Mouse (Mus musculus) retina, postnatal 7 days (tissue): ENCODE measurements at regions not wholly inside any gene's neighbourhood (a gene's known extent, or its start where the extent isn't known, plus 50 kb on each side); places are given as distances from the start of the nearest gene placed in this dataset.
"Not testable (repeated sequence)": the region's sequence is repeated elsewhere in the genome, so short reads cannot be mapped to it uniquely, and the experiment has no call there.

Source experiments
- DNase-seq: peaks from one replicate; pipeline ENCODE4 v3.0.0-alpha.2; 2012; ENCODE audit warnings: low read depth, low spot score

- DNase-seq, result no peak
Measured at GRCm38 (mm10) chr16:55520077-55520476, 222.3 kb upstream of the Zpld1 start.

DNA sequence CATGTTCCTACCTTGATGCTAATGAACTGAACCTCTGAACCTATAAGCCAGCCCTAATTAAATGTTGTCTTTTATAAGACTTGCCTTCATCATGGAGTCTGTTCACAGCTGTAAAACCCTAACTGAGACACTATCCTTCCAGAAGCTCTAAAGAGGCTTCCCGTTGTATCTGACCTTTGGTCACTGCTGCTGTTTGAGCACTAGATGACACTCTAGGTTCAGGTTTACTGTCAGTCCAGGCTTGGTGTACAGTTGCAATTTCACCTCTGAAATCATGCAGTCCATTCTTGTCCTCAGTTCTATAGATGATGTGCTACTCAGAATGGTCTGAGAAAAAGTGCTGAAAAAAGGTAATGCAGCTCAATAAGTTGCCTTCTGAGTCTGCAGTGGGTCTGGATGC is 221.9 kb upstream of the Zpld1 start:
- DNase-seq, result no peak

DNA sequence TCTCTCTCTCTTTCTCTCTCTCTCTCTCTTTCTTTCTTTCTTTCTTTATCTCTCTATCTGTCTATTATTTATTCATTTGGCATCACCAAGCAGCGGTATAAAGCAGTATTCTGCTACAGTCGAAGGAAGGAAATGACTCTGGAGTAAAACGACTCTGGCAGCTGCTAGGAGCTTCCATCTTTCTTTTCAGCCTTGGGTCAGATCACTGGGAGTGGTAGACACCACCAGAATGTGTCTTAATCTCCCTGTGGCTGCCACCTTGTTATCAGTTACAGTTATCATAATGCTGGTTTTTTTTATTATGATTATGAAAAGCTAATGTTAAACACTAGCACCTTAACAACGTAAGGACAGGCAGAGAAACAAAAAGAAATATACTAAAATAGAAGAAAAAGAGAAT is 219.2 kb upstream of the Zpld1 start:
- no peak for DNase-seq

DNA sequence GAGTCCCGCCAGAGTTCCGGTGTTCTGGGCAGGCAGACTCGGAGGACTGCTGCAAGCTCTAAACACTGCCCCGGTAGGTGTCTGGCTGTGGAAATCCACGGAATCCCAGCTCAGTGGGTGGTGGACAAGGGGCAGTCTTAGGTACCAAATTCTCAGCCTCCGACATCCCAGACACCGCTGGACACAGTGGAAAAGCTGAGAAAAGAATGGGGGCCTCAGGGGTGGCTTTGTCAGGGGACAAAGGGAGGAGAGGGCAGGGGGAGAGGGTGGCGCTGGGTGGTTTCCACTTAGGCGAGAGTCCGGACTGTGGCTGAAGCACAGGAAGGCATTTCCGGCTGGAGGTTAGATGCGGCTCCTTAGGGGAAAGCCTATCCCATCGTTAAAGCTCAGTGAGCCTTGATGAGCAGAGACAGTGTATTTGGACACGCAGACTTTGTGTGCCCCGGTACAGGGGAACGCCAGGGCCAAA is 217.5 kb upstream of the Zpld1 start:
- no peak for DNase-seq

GRCm38 (mm10) chr16:55514448-55515200 is 216.8 kb upstream of the Zpld1 start:
- no peak for DNase-seq

- DNase-seq, result no peak
Measured at GRCm38 (mm10) chr16:55504796-55505413, 207.1 kb upstream of the Zpld1 start.

DNA sequence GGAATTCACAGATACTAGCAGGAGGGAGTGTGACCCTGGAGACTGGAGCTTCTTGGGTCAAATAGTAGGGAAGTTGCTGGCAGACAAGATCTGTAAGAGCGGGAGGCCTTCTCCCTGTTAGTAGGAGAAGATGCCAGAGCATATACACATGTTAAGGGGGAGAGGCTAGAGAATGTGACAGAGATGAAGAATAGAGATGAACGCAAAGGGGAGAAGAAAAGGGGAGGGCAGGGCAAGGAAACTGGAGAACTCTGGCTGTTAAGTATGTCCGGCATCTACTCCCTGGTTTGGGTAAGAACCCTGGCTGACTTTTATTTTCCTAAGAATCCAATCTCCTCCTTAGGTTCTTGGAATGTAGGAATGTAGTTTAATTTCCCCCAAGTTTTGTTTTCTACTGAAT is 206.5 kb upstream of the Zpld1 start:
- no peak for DNase-seq

DNA sequence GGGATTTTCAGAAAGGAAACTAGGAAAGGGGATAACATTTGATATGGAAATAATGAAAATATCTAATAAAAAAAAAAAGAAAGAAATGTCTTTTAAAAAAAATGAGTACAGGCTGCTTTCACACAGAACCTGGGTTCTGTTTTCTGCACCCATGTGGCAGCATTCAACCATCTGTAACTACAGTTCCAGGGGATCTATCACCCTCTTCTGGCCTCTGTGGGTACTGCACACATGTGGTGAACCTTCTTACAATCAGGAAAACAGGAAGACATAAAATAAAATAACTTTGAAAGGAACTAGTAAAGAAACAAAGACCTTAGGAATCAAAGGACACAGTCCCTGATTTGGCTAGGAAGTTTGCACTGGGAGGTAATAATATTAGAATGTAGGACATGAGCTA is 205.5 kb upstream of the Zpld1 start:
- DNase-seq, result no peak

- not testable (repeated sequence) for DNase-seq
Measured at GRCm38 (mm10) chr16:55499831-55500230, 202.0 kb upstream of the Zpld1 start.

- no peak for DNase-seq
Measured at GRCm38 (mm10) chr16:55495051-55495450, 197.3 kb upstream of the Zpld1 start.

DNA sequence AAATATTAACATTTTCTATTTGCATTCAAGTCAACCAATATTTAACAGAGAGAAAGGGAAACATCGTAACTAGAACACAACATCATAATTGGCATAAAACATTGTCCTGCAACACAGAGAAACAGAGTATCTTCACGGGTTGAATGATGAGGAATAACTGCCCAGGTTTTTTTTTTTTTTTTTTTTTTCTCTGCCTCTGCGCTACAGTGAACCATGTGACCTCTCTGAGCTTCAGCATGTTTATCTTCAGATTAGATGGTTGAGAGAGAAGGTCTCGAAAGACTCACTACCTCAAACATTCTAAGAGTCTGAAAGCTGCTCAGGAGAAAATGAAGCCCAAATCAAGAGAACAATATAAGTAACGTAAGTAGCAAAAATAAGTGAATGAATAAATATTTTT is 196.4 kb upstream of the Zpld1 start:
- no peak for DNase-seq

DNA sequence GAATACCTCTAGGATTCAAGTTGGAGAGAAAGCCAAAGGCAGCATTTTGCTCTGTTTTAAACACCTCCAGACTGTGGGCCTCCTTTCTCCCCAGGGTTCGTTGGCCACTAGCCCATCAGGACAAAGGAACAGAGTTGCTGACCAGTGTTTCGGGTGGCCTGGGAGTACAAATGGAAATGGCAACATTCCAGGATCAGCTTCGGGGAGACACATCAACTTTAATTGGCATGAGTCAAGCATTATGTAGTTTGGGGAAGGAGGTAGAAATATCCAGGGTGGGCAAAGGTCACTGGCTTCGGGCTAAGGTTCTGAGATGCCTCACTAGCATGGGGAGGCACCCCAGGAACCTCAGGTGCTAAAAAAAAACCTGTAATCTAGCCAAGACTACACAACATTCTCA is 194.3 kb upstream of the Zpld1 start:
- DNase-seq, result no peak

DNA sequence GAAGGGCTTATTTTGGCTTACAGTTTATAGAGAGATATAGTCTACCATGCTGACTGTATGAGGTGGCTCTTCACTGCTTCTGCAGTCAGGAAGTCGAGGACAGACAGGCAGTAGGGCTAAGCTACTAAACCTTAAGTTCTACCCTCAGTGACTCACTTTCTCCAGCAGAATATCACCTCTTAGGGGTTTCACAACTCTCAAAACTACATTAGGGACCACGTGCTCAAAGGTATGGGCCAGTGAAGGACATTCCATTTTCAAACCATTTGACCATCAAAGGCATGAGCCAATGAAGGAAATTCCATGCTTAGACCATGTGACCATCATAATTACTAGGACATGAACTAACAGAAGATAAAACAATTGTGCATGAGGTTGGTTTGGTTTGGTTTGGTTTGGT is 186.6 kb upstream of the Zpld1 start:
- DNase-seq, result no peak

DNA sequence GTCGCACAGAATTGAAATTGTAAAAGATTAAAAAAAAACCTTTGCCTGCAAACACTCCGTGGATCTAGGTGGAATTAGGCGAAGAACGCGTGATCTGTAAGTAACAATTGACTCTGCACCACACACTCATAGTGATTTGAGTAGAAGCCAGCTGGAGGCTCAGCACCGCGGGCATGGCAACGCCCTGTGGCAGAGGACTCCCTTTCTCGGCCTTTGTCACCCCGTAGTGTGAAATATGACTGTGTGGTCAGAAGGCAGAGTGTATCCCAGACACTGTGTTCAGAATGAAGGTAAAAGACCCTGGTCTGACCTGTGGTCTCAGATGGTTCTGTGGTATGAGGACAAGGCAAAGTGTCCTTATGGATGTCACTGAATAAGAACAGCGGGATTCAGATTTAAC is 183.0 kb upstream of the Zpld1 start:
- DNase-seq, result no peak

GRCm38 (mm10) chr16:55480304-55480703 is 182.5 kb upstream of the Zpld1 start:
- DNase-seq, result no peak

- DNase-seq, result peak; percentile 61
Measured at GRCm38 (mm10) chr16:55476544-55477208, 178.9 kb upstream of the Zpld1 start.

- no peak for DNase-seq
Measured at GRCm38 (mm10) chr16:55474950-55475525, 177.3 kb upstream of the Zpld1 start.

DNA sequence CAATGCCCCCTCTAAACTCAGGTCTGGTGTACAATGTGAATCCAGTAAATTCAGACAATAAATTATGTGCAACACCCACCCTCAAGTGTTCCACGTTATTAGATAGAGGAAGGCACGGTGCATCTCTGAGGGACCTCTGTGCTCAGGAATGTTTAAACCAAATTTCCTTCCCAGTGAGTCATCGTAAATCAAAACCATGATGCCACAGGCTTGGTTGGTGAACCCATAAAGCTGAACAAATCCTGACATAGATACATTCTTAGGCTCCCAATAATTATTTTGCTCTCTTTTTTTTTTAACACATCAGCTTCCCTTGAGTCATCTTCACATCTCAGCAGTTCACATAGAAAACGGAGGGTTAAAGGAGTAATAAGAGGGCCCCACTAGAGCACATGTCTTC is 173.6 kb upstream of the Zpld1 start:
- no peak for DNase-seq

DNA sequence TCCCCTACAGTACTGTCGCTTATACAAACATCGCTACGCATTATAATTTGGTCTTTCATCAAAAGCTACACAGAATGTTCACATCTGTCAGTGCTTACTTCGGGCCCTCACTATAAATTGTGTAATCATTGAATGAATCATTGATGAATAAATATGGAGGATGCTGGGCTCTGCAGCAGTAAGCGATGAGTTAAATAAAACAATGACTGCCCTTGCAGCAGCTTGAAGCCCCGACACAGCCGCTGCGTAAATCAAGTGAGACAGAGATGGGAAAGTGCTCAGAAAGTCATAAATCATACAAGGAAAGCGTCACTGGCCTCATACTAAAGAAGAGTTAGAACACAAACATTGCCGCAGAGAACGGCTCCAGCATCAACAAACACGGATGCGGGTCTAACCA is 172.9 kb upstream of the Zpld1 start:
- no peak for DNase-seq

DNA sequence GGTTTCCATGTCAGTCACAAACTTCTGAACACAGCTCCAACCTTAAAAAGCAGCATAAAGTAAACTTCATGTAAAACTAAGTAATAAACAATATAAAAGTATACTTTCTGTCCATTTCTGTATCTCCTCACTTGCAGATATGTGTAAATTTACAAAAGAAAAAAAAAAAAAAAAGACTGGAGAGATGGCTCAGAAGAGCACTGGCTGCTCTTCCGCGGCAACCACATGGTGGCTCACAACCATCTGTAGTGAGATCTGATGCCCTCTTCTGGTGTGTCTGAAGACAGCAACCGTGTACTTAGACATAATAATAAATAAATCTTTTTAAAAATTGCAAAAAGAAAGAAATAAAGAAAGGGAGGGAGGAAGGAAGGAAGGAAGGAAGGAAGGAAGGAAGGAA is 171.9 kb upstream of the Zpld1 start:
- no peak for DNase-seq

GRCm38 (mm10) chr16:55468833-55469458 is 171.2 kb upstream of the Zpld1 start:
- DNase-seq, result peak; percentile 78

DNA sequence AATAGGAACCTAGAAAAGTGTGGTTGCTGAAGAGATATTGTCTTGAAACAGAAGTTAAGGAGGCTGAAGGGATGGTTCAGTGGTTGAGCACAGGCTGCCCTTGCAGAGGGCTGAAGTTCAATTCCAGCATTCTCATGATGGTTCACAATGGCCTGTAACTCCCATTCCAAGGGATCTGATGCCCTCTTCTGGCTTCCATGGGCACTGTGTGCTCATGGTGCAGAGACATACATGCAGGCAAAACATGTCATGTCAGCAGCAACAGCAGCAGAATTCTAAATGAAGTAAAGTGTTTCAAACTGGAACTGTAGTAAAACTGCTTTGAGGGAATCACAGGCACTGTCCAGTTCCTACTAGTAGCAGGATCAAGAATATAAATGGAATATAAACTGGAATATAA is 162.7 kb upstream of the Zpld1 start:
- no peak for DNase-seq
